Mouse (Mus musculus) heart, adult 18-20 months (tissue): ENCODE measurements around the gene Sncb. TPM values are rescaled to one million over a fixed set of nuclear protein-coding genes. Genes with fewer than 3 reads are reported as not detected.
A peak's percentile ranks its signal among the peaks of the same experiment; 100 is the strongest.

Experiments
- DNase-seq, 2 experiments: peaks; one replicate each; pipeline ENCODE4 v3.0.0; 2021 to 2022; ENCODE audit warnings: mixed read lengths in 1 of 2
- total RNA-seq, 2 experiments: library from RNA; stranded (reverse); gene quantifications; 2 replicates each; pipeline ENCODE4 v1.2.3; 2021

Sncb gene
- total RNA-seq, 2 experiments from 2014 or later = not detected

DNA sequence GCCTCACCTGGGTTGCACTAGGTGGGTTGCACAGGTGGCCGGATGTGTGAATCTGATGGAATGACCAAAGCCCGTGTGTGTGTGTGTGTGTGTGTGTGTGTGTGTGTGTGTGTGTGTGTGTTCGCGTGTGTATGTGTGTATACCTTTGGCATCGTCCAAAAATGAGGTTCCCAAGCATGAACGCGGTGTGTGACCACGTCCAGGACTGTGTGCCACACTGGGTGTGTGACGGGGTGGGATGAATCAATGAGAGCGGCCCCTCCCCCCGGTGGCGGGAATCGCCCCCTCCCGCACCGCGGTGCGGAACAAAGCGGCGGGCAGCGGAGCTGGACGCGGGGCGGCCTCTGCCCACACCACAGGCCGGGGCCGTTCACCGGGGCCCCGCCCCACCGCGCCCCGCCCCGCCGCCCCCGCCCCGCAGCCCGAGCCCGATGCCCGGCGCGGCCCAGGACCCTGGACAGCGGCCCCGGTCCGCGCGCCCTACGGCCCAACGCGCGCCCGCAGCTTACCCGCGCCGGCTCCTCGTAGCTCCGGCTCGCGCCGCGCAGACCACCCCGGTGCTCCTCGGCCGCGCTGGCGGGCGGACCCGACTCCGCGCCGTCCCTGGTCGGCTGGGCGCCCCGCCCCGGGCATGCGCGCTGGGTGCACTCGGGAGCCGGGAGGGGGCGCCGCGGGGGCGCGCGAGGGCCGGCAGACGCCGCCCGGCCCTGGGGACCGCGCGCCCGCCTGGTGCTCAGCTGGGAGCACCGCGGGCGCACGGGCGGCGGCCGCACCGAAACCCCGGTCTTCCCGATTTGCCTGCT, 17.1 kb downstream of the Sncb start:
- DNase-seq = no peak

- DNase-seq = no peak
Measured at GRCm38 (mm10) chr13:54748721-54749060, 17.7 kb downstream of the Sncb start.

DNA sequence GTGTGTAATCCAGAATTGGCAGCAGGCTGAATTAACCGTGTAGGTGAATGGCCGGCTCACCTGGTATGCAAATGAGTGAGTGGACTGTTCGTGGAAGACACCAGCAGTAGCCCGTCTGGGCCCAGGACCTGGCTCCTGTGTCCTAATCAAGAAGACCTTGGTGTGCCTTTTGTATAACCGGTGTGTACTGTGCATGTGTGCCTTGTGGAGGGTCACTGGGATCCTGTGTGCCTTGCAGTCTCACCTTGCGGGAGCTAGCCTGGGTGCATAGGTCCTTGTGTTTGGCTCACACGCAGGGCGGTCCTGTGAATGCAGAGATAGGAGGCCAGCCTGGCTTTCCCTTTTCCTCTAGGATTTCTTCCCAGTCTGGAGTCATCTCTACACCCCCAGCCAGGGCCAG, 18.2 kb downstream of the Sncb start:
- no peak for DNase-seq

DNA sequence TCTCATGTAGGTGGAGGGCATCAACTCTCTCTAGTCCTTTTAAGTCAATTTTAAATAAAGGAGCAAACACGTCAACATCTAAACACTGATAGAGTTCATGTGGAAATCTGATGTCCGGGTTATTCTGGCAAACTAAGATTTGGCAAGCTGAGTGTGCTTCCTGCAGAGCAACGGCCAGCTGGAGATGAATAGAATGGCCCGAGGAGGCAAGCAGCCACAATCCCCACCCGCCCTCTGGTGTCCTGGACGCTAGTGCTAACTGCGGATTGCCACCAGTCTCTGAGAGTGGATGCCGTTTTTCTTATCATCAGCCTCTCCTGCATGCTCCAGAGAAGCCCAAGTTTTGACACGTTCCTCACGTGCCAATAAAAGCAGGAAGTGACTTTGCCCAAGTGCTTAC, 19.5 kb downstream of the Sncb start:
- no peak for DNase-seq

GRCm38 (mm10) chr13:54746110-54746509, 20.3 kb downstream of the Sncb start:
- DNase-seq = no peak

GRCm38 (mm10) chr13:54738213-54738601, 28.2 kb downstream of the Sncb start:
- no peak for DNase-seq

GRCm38 (mm10) chr13:54737488-54738212, 28.7 kb downstream of the Sncb start:
- peak; percentile 5 to 8 for DNase-seq

- no peak for DNase-seq
Measured at GRCm38 (mm10) chr13:54736931-54737330, 29.5 kb downstream of the Sncb start.

GRCm38 (mm10) chr13:54726131-54726530, 40.3 kb downstream of the Sncb start:
- no peak for DNase-seq

- DNase-seq = no peak
Measured at GRCm38 (mm10) chr13:54723143-54723542, 43.3 kb downstream of the Sncb start.

- DNase-seq = peak; percentile 17 to 55
Measured at GRCm38 (mm10) chr13:54716916-54717315, 49.5 kb downstream of the Sncb start.

GRCm38 (mm10) chr13:54714996-54715395, 51.4 kb downstream of the Sncb start:
- DNase-seq = no peak

DNA sequence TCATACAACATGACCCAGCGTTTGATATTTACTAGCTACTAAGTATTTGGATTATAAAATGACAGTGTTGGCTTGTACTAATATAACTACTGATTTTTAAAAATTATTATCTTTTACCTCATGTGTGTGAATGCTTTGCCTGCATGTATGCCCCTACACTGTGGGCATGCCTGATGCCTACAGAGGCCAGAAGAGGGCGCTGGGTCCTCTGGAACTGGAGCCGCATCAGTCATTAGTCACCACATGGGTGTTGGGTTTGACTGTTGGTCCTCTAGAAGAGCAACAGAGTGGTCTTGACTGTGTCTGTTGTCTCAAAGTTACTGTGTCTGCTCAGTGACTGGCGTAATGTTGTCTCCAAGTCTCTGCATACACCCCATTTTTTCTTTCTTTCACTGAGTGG, 52.0 kb downstream of the Sncb start:
- DNase-seq = no peak

GRCm38 (mm10) chr13:54710866-54711265, 55.5 kb downstream of the Sncb start:
- DNase-seq = no peak

Other genes with a start within 250 kb of the Sncb start
- gene 4833439L19Rik, start 201.2 kb downstream of the Sncb start, total RNA-seq = 100 to 1,000 TPM in 1 of 2 experiments, 10 to 100 TPM in 1; 94.5 to 102 TPM
- 1 to 10 TPM; 5.0 to 5.3 TPM for gene Arl10, start 191.6 kb downstream of the Sncb start, total RNA-seq
- 10 to 100 TPM; 13.7 to 16.4 TPM for gene Nop16, start 176.5 kb downstream of the Sncb start, total RNA-seq
- gene Higd2a, start 176.4 kb downstream of the Sncb start, total RNA-seq = 100 to 1,000 TPM; 185 to 190 TPM
- gene Cltb, start 155.3 kb downstream of the Sncb start, total RNA-seq = 10 to 100 TPM; 87.8 to 97.2 TPM
- 10 to 100 TPM; 23.1 to 26.4 TPM for gene Faf2, start 144.8 kb downstream of the Sncb start, total RNA-seq
- 10 to 100 TPM; 55.1 to 55.9 TPM for gene Rnf44, start 72.7 kb downstream of the Sncb start, total RNA-seq
- gene Cdhr2, start 65.1 kb downstream of the Sncb start, total RNA-seq = not detected
- not detected for gene Gprin1, start 16.7 kb downstream of the Sncb start, total RNA-seq
- not detected for gene Eif4e1b, start 17.4 kb upstream of the Sncb start, total RNA-seq
- 10 to 100 TPM; 17.7 to 22.0 TPM for gene Tspan17, start 22.8 kb upstream of the Sncb start, total RNA-seq
- under 1 TPM; 0.42 to 0.51 TPM for gene Unc5a, start 182.8 kb upstream of the Sncb start, total RNA-seq